Mouse (Mus musculus) c-Kit-negative CD71-positive TER-119-positive erythroid progenitor cells, embryonic 14.5 days (primary cell): ENCODE data around the gene Myo10.

Experiments
- DNase-seq: peaks from one replicate; pipeline ENCODE4 v3.0.0-alpha.2; 2013; ENCODE audit warnings: low read depth, low spot score

Gene Myo10

DNA sequence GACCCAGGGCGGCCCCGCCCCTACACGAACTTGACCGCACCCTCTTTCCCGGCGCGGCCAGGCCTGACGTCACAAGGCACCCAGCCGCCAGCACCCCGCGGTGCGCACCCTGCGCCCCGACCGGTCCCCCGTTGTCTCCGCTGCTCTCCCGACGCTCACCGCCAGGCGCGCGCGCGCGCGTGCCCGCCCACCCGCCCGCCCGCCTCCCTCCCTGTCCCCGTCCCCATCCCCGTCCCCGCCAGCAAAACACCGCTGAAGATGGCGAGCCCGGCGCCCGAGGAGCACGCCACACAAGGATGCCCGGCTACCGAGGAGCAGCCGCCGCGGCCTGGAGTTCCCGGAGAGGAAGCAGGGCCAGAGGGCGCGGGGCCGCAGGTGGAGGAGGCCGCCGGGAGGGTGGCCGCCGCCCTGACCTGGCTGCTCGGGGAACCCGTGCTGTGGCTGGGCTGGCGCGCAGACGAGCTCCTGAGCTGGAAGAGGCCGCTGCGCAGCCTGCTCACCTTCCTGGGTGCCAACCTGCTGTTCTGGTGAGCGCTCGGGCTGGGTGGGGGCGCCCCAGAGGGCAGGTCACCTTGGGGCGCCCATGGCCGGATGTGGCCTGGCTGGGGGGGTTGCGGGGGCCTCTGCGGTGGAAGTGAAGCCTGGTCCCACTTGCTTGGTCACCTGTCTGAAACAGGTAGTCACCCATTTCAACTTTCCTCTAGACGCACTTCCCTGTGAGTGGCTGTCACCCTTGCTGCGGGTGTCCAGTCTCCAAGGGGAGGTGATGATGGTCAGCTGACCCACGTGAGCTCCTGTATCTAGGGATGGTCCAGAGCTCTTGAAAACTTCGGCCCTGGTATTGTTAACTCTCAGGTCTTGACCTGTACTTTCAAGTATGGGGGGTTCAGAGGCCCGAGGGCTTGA is 221.0 kb downstream of the Myo10 start, which contains the start of gene Retreg1:
TSS of gene Retreg1 (plus strand) at position 95 of the 906 bp plus-strand sequence.
- no peak for DNase-seq

DNA sequence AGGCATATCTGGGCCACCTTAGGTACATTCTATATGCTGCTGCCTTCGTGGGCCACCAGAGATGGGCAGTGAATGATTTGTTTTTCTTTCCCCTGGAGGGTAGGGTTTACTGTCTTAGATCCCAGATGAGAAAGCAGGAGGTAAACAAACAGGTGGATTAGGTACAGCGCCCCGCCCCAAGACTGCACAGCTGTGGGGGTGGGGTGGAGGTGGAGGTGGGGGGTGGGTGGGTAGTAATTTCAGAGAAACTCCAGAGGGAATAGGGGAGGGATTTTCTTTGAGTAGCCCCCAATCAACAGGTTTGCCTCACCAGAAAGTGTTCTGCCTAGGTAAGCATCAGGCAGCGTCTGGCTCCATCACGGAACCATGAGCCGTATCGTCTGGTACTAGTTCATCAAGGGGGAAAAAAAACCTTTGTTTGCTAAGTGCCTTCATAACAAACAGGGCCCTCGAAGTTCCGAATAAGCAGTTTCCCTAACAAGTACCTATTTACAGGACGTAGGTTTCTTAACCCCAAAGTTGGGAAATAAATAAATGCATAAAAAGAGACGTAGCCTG is 221.8 kb downstream of the Myo10 start:
- no peak for DNase-seq

DNA sequence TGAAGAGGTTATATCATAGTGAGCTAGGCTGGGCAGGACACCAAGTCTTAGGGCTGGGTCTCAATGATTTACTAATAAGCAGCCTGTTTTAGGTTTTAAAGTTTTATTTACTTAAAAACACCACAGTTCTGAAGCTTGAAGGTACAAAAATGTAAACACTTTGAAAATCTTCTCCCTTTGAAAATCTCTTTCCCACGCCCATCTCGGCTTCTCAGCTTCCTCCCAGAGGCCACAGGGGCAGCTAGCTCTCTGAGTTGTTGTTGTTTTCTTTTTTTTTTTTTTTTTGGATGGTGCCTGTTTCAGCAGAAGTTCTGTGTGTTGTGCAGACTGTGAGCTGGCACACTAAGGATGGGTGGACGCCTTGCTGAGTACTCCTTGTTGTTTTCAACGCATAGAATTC is 222.4 kb downstream of the Myo10 start:
- no peak for DNase-seq

DNA sequence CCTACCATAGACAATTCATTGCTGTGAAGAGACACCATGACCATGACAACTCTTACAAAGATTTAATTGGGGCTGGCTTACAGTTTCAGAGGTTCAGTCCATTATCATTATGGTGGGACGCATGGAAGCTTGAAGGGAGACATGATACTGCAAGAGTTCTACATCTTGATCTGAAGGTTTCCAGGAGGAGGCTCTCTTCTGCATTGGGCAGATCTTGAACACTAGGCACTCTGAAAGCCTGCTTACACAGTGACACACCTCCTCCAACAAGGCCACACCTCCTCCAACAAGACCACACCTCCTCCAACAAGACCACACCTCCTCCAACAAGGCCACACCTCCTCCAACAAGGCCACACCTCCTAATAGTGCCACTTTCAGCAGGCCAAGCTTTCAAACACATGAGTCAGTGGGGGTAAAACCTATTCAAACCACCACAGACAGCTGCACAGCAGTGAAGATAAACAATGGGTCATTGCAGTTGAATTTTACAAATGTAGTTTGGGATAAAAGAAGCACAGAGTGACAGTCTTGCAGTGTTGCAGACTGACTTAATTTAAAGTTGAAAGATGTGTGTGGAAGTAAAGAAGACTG is 225.3 kb downstream of the Myo10 start:
- no peak for DNase-seq

DNA sequence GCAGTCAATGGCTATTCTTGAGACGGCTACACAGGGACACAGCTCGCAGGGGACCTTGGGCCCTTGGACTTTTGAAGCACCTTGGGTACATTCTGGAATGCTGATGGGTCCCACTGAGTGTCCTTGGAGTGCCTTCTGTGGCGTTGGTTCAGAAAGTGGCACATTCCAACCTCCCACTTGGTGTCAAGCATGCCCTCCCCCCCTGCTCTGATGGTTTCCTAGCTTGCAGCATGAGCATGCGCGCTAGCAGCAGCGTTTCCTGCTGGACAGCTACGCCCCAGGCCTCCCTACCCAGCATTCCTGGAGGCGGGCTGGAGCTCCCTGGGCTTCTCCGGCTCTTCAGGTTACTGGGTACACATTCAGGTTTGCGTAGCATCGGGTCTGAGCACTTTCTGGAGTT is 228.2 kb downstream of the Myo10 start:
- DNase-seq: no peak

DNA sequence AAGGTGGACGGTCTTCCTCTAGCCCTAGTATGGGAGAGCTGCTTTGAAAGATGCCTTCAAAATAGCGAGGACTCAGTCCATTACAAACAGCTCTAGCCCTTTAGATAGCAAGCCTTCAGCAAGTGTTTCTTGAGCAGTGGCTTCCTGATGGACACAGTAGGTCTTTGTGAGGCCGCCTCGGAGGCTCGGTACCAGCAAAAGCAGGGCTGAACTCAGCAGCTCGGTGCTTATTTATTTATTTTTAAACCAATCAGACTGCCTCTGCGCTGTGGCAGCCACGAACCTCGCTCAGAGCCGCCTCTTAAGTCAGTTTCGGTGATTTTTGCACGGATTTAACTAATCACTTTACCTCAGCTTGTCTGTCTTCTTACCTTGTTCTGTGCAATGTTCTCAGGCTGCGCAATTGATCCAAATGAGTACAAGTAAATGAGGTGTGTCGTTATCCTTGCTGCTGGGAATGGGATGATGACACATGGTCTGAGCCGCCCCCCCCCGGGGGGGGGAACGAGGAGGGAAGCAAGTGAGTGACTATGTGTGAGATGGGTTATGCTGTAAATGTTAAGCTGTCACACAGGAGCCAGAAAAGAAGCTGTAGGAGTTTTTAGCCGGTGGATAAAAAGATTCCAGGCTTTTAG is 232.1 kb downstream of the Myo10 start:
- DNase-seq: no peak

DNA sequence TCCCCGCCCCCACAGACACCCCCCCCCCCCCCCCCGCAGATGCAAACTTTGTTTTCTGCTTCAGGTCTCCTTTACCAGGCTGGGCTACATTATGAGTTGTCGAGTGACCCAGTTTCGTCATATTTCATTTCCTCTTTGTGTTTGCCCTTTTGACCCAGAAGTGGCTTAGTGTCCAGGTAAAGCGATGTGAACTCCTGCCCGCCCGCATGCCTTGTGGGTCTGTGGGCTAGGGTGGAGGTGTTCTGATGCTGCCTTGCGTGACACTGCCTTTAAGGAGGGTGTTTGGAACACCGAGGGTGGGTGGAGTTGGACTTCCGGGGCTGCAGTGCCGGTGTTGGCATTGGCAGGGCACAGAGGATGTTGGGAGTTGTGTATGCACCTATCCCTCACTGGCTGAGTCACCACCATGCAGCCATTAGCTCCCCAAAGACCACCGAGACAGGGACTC is 236.3 kb downstream of the Myo10 start:
- no peak for DNase-seq

DNA sequence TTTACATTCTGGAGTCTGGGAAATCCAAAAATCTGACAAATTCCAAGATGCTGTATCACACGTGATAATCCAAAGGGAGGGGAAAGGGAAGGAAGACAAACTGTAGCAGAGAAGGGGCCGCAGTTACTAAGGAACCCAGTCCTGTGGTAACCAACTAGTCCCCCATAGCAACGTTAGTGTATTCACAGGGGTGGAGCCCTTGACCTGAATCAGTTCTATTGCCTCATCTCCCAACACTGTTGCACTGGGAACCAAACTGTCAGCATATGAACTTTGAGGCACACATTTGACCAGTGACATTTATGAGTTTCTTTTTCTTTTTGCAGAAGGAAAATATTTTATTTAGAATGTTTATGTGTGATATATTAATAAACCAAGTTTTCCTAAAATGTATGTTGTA is 237.1 kb downstream of the Myo10 start:
- no peak for DNase-seq

DNA sequence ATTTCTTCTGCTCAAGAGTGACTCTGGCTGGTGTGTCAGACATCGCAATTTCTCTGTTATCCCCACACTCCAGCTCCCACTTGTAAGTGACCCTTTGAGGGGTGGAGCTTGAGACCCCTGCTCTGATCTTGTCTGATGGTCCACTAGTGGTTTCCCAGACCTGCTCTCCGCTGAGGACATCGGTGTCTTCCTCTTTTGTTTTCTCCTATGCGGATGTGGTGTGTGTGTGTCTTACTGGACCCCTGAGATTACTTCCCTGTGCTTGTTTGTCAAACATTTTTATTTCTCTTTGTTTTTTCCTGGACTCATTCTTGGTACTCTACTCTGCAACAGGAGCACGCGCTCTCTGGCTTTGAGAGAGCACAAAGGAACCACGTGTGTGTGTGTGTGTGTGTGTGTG is 239.6 kb downstream of the Myo10 start:
- no peak for DNase-seq
